Mouse (Mus musculus) hindbrain, embryonic 10.5 days (tissue): ENCODE results near the gene Mup6. TPM values are rescaled to one million over a fixed set of nuclear protein-coding genes. Genes with fewer than 3 reads are reported as not detected.

Experiments used
- polyA plus RNA-seq: library from polyadenylated mRNA; unstranded; fragments of >200 nt; fragmentation: Nextera tagmentation; extraction: Ambion mirVana; gene quantifications from 2 replicates; pipeline ENCODE4 v1.2.1, GENCODE M21; 2016

Gene Mup6
- polyA plus RNA-seq, 1 experiment from 2014 or later = not detected

Other genes starting within 250 kb of the Mup6 start
- 86.7 and 103 TPM in 2 replicates for gene Inip, start 162.7 kb upstream of the Mup6 start, polyA plus RNA-seq
- 14.4 and 14.6 TPM in 2 replicates for gene Snx30, start 158.5 kb upstream of the Mup6 start, polyA plus RNA-seq
- not detected in 2 replicates for gene Slc46a2, start 49.2 kb upstream of the Mup6 start, polyA plus RNA-seq
- not detected in 2 replicates for gene Mup4, start 3.6 kb upstream of the Mup6 start, polyA plus RNA-seq
- gene Mup7, start 106.2 kb downstream of the Mup6 start, polyA plus RNA-seq = not detected in 2 replicates
- not detected in 2 replicates for gene Mup2, start 190.0 kb downstream of the Mup6 start, polyA plus RNA-seq